Comparison of ENCODE assay signal across 26 mouse cellular contexts in genomic region chr4:55655329-55655728, GRCm38 (mm10).
DNase-seq lines count a peak whose midpoint lies in the region; ATAC-seq and TF ChIP-seq lines count a peak whose summit lies in the region.
"Had no signal": no experiment of that assay in that cellular context is flagged by ENCODE, and none has a peak within 500 bp of the region (broad histone marks: within the 10 kb centered on the region; RNA-seq: fewer than 3 reads in every experiment).

No protein-coding gene starts in this region.

- H3K4me3 ChIP-seq in lung, adult 2 months (replicated peaks; ENCODE audit: extremely low read depth, low read depth, low read length): no peak overlapping the region
- H3K4me3 ChIP-seq: embryonic facial prominence, embryonic 13.5 days; forebrain, embryonic 10.5 days; heart, embryonic 12.5 days; hindbrain, embryonic 15.5 days; kidney, embryonic 15.5 days; limb, embryonic 13.5 days had no signal

- no peak for TF ChIP-seq CTCF in lung, adult 2 months (IDR thresholded peaks at IDR 0.05; ENCODE audit: insufficient read depth, low read length)

- TF ChIP-seq POLR2A in lung, adult 2 months (IDR thresholded peaks at IDR 0.05; ENCODE audit: borderline replicate concordance, extremely low read depth, low read depth, low read length): no peak

- WGBS in lung, adult 2 months: 71% methylated on average over 2 of the region's 2 CpGs

- peak; percentile 52 for DNase-seq in lung, postnatal 36 days
- DNase-seq in lung, adult 2 months: no peak
- DNase-seq in NIH3T3 (ENCODE audit: low read depth): peak; percentile 48
- DNase-seq in adrenal gland, postnatal 25 days: no peak
- DNase-seq in urinary bladder, postnatal 36 days (ENCODE audit: low spot score in 2 of 2): no peak
- DNase-seq in ovary, postnatal 36 days (ENCODE audit: low spot score): no peak
- DNase-seq: adrenal gland, postnatal 36 days; cerebellum, adult 9-10 months; forebrain, postnatal 0 days; gastrocnemius, postnatal 25 days; heart, adult 18-20 months; kidney, adult 11 months; kidney, postnatal 25 days; lung, postnatal 14 days; midbrain, embryonic 14.5 days; right cerebral cortex, postnatal 4 days; thymus, adult 2 months; thymus, postnatal 36 days had no signal

- H3K4me1 ChIP-seq in lung, adult 2 months (ENCODE audit: control insufficient read depth, insufficient read depth, low read length): peaks cover 13% of the 10 kb centered on the region

- ATAC-seq in megakaryocyte, adult 5-6 weeks (ENCODE audit: poor library complexity, severe bottlenecking): peak; percentile 47
- ATAC-seq: forebrain, postnatal 0 days; inflammation-experienced regulatory T-cells, adult 6 months had no signal

Comparison
In these comparisons a context has a peak if more than half of its experiments do, and no peak if none do; other contexts are left out.
1. DNase-seq: peak in lung, postnatal 36 days (single experiment) and NIH3T3 (single experiment); none in lung, adult 2 months (single experiment), adrenal gland, postnatal 25 days (single experiment), urinary bladder, postnatal 36 days (0 of 2) and ovary, postnatal 36 days (single experiment).